Mouse (Mus musculus): ENCODE results near the gene Leo1. TPM values are rescaled to one million over a fixed set of nuclear protein-coding genes. Genes with fewer than 3 reads are reported as not detected.
A peak's percentile ranks its signal among the peaks of the same experiment; 100 is the strongest.
"Not testable (repeated sequence)": the region's sequence is repeated elsewhere in the genome, so short reads cannot be mapped to it uniquely, and the experiment has no call there.

Gene Leo1
- polyA plus RNA-seq, 1 experiment from 2014 or later, result 35.2 TPM

DNA sequence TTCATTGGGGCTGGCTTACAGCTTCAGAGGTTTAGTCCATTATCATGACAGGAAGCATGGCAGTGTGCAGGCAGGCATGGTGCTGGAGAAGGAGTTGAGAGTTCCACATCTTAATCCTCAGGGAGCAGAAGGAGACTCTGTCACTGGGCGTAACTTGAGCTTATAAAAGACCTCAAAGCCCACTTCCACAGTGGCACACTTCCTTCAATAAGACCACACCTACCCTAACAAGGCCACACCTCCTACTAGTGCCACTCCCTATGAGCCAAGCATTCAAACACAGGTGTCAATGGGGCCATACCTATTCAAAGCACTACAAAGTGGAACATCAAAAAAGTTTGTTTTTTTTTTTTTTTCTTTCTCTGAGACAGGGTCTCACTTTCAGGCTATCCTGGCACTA is 11.7 kb upstream of the Leo1 start:
- no peaks in the 10 kb centered on the region for H3K4me1 ChIP-seq (replicated peaks)
- ATAC-seq, result no peak
- H3K36me3 ChIP-seq, result no peaks in the 10 kb centered on the region
- no peaks in the 10 kb centered on the region for H3K9me3 ChIP-seq
- H3K27ac ChIP-seq, result no peak overlapping the region
- no peak overlapping the region for H3K4me2 ChIP-seq (replicated peaks)
- no peaks in the 10 kb centered on the region for H3K27me3 ChIP-seq (replicated peaks)
- H3K4me3 ChIP-seq (replicated peaks), result no peak overlapping the region
- 82% methylated on average over 1 of the region's 1 CpGs for WGBS
- no peak overlapping the region for H3K9ac ChIP-seq

GRCm38 (mm10) chr9:75430822-75431621 is 10.3 kb upstream of the Leo1 start:
- no peak for ATAC-seq
- 77% methylated on average over 16 of the region's 16 CpGs for WGBS
- H3K36me3 ChIP-seq, result no peaks in the 10 kb centered on the region
- H3K9ac ChIP-seq, result no peak overlapping the region
- no peaks in the 10 kb centered on the region for H3K9me3 ChIP-seq
- no peak overlapping the region for H3K4me2 ChIP-seq (replicated peaks)
- H3K27ac ChIP-seq, result no peak overlapping the region
- no peak overlapping the region for H3K4me3 ChIP-seq (replicated peaks)
- H3K27me3 ChIP-seq (replicated peaks), result no peaks in the 10 kb centered on the region
- H3K4me1 ChIP-seq (replicated peaks), result no peaks in the 10 kb centered on the region

DNA sequence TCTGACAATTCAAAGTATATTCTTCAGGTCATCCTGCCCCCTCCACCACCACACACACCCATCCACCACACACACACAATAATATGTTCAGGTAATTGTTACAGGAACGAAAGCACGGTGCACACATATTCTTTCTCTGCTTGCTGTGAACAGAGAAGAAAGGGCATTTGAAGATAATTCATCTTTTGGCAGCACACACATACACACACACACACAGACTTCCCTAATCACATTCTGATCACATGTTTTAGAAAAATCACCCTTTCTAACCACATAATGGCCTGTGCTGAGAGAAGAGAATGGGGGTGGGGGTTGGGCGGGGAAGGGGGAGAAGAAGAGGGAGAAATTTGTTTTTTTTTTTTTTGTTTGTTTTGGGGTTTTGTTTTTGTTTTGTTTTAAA is 8.6 kb upstream of the Leo1 start:
- Histone ChIP-seq H3K27ac (no peak overlapping the region), H3K9ac (no peak overlapping the region), H3K4me3 (replicated peaks) (no peak overlapping the region), H3K9me3 (no peaks in the 10 kb centered on the region), H3K27me3 (replicated peaks) (no peaks in the 10 kb centered on the region), H3K4me1 (replicated peaks) (no peaks in the 10 kb centered on the region), H3K36me3 (no peaks in the 10 kb centered on the region), H3K4me2 (replicated peaks) (no peak overlapping the region)
- no peak for ATAC-seq
- WGBS, result 84% methylated on average over 3 of the region's 3 CpGs

GRCm38 (mm10) chr9:75434172-75434793 is 7.0 kb upstream of the Leo1 start:
- Histone ChIP-seq H3K27ac (no peak overlapping the region), H3K27me3 (replicated peaks) (no peaks in the 10 kb centered on the region)
- ATAC-seq, result 0 out of 2 replicates have a peak, but pooled peaks have one; percentile 40

GRCm38 (mm10) chr9:75434872-75435271 is 6.5 kb upstream of the Leo1 start:
- Histone ChIP-seq H3K4me3 (replicated peaks) (no peak overlapping the region), H3K27me3 (replicated peaks) (no peaks in the 10 kb centered on the region), H3K4me2 (replicated peaks) (no peak overlapping the region), H3K9me3 (no peaks in the 10 kb centered on the region), H3K4me1 (replicated peaks) (no peaks in the 10 kb centered on the region), H3K9ac (no peak overlapping the region), H3K27ac (no peak overlapping the region), H3K36me3 (no peaks in the 10 kb centered on the region)
- WGBS, result 75% methylated on average over 6 of the region's 6 CpGs
- no peak for ATAC-seq

More at GRCm38 (mm10) chr9:75434172-75434793, 7.0 kb upstream of the Leo1 start:
- WGBS, result 43% methylated on average over 7 of the region's 7 CpGs
- no peaks in the 10 kb centered on the region for H3K36me3 ChIP-seq
- H3K9ac ChIP-seq, result no peak overlapping the region
- no peak overlapping the region for H3K4me2 ChIP-seq (replicated peaks)
- no peaks in the 10 kb centered on the region for H3K4me1 ChIP-seq (replicated peaks)
- no peaks in the 10 kb centered on the region for H3K9me3 ChIP-seq
- H3K4me3 ChIP-seq (replicated peaks), result no peak overlapping the region

- no peak for ATAC-seq
- Histone ChIP-seq H3K27me3 (replicated peaks) (no peaks in the 10 kb centered on the region), H3K4me1 (replicated peaks) (no peaks in the 10 kb centered on the region), H3K9ac (no peak overlapping the region), H3K4me2 (replicated peaks) (no peak overlapping the region), H3K4me3 (replicated peaks) (no peak overlapping the region), H3K27ac (no peak overlapping the region), H3K9me3 (no peaks in the 10 kb centered on the region), H3K36me3 (no peaks in the 10 kb centered on the region)
- 87% methylated on average over 4 of the region's 4 CpGs for WGBS
These were observed 6.0 kb upstream of the Leo1 start for GRCm38 (mm10) chr9:75435291-75435690.

- H3K4me3 ChIP-seq (replicated peaks), result no peak overlapping the region
- no peaks in the 10 kb centered on the region for H3K4me1 ChIP-seq (replicated peaks)
- H3K27me3 ChIP-seq (replicated peaks), result no peaks in the 10 kb centered on the region
- no peak overlapping the region for H3K9ac ChIP-seq
- ATAC-seq, result peak; percentile 76
- WGBS, result 5% methylated on average over 12 of the region's 12 CpGs
- H3K27ac ChIP-seq, result no peak overlapping the region
- no peaks in the 10 kb centered on the region for H3K36me3 ChIP-seq
- H3K9me3 ChIP-seq, result no peaks in the 10 kb centered on the region
- H3K4me2 ChIP-seq (replicated peaks), result peak overlapping the region; percentile 18; the same call in 1 of the 2 replicates
These were observed 5.4 kb upstream of the Leo1 start for GRCm38 (mm10) chr9:75435918-75436317.

GRCm38 (mm10) chr9:75437653-75438385 is 3.5 kb upstream of the Leo1 start:
- Histone ChIP-seq H3K27ac (no peak overlapping the region), H3K9ac (no peak overlapping the region), H3K9me3 (no peaks in the 10 kb centered on the region), H3K36me3 (no peaks in the 10 kb centered on the region), H3K27me3 (replicated peaks) (no peaks in the 10 kb centered on the region), H3K4me2 (replicated peaks) (no peak overlapping the region), H3K4me3 (replicated peaks) (no peak overlapping the region), H3K4me1 (replicated peaks) (0 out of 2 replicates have a peak, but pooled peaks cover 8% of the 10 kb centered on the region)
- WGBS, result 25% methylated on average over 6 of the region's 6 CpGs
- ATAC-seq, result no peak

DNA sequence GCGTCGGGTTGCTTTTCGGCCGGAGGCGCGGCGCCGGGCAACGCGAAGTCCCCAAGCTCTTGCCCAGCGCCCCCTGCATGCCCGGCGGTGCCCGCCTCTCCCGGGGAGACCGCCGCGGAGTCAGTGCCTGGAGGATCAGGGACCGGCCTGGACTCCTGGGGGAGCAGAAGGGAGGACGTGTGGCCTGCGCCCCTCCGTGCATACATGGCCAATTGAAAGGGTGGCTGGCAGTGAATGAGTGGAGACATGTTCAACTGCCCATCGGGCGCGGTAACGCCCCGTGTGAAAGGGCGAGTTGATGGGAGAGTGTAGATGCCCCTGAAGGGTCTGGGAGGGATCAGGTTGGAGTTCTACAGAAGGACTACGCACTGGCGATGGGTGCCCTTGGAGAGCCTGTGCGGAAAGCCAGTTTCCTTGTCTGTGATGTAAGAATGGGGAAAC is 387 bp downstream of the Leo1 start:
- Histone ChIP-seq H3K36me3 (peaks cover 5% of the 10 kb centered on the region), H3K9ac (peak overlapping the region; percentile 84), H3K4me1 (replicated peaks) (0 out of 2 replicates have a peak, but pooled peaks cover 11% of the 10 kb centered on the region), H3K27ac (peak overlapping the region; percentile 75), H3K4me2 (replicated peaks) (peak overlapping the region; percentile 75), H3K9me3 (no peaks in the 10 kb centered on the region), H3K4me3 (replicated peaks) (peak overlapping the region; percentile 75), H3K27me3 (replicated peaks) (no peaks in the 10 kb centered on the region)
- ATAC-seq, result peak; percentile 88
- WGBS, result under 1% methylated on average over 31 of the region's 31 CpGs

GRCm38 (mm10) chr9:75444981-75445380 is 3.7 kb downstream of the Leo1 start:
- Histone ChIP-seq H3K36me3 (peaks cover 23% of the 10 kb centered on the region), H3K27ac (no peak overlapping the region), H3K27me3 (replicated peaks) (no peaks in the 10 kb centered on the region), H3K4me2 (replicated peaks) (no peak overlapping the region), H3K4me3 (replicated peaks) (no peak overlapping the region), H3K9ac (no peak overlapping the region), H3K4me1 (replicated peaks) (0 out of 2 replicates have a peak, but pooled peaks cover 11% of the 10 kb centered on the region), H3K9me3 (no peaks in the 10 kb centered on the region)
- no peak for ATAC-seq
- WGBS, result 91% methylated on average over 15 of the region's 15 CpGs

DNA sequence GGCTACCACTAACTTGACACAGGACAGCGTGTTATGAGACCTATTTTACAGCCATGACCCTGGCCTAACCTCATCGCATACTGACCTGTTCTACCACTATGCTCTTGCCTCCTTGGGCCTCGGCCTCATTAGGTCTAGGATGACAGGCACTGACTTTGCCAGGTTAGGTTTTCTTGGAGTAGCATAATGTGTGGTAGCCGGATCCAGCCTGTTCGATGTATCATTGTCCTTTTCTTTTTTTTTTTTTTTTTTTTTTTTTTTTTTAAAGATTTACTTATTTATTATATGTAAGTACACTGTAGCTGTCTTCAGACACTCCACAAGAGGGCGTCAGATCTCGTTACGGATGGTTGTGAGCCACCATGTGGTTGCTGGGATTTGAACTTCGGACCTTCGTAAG is 5.2 kb downstream of the Leo1 start:
- not testable (repeated sequence) for H3K4me2 ChIP-seq (replicated peaks); H3K9ac ChIP-seq; H3K4me3 ChIP-seq (replicated peaks); H3K9me3 ChIP-seq; ATAC-seq; H3K27me3 ChIP-seq (replicated peaks); H3K27ac ChIP-seq
- H3K36me3 ChIP-seq, result peaks cover 28% of the 10 kb centered on the region
- H3K4me1 ChIP-seq (replicated peaks), result 0 out of 2 replicates have a peak, but pooled peaks cover 11% of the 10 kb centered on the region
- 86% methylated on average over 10 of the region's 10 CpGs for WGBS

- Histone ChIP-seq H3K4me2 (replicated peaks) (no peak overlapping the region), H3K4me3 (replicated peaks) (no peak overlapping the region), H3K27me3 (replicated peaks) (no peaks in the 10 kb centered on the region), H3K36me3 (peaks cover 28% of the 10 kb centered on the region), H3K9ac (no peak overlapping the region), H3K9me3 (no peaks in the 10 kb centered on the region), H3K4me1 (replicated peaks) (0 out of 2 replicates have a peak, but pooled peaks cover under 1% of the 10 kb centered on the region), H3K27ac (no peak overlapping the region)
- WGBS, result 89% methylated on average over 3 of the region's 3 CpGs
- no peak for ATAC-seq
These were observed 6.7 kb downstream of the Leo1 start for GRCm38 (mm10) chr9:75448021-75448420.
